Mouse (Mus musculus) lung, postnatal 14 days (tissue): ENCODE measurements around the gene Cep19.

Experiments used
- DNase-seq: peaks from one replicate; pipeline ENCODE4 v3.0.0; 2021

Cep19 gene

GRCm38 (mm10) chr16:32108170-32108569, 8.6 kb downstream of the Cep19 start:
- DNase-seq, result no peak

GRCm38 (mm10) chr16:32108578-32108977, 9.0 kb downstream of the Cep19 start:
- no peak for DNase-seq

GRCm38 (mm10) chr16:32110951-32111699, 11.5 kb downstream of the Cep19 start:
- DNase-seq, result no peak

- DNase-seq, result peak; percentile 80
Observed at GRCm38 (mm10) chr16:32113541-32114218, 14.1 kb downstream of the Cep19 start.

- no peak for DNase-seq
Observed at GRCm38 (mm10) chr16:32114406-32114805, 14.8 kb downstream of the Cep19 start.

- peak; percentile 90 for DNase-seq
Observed at GRCm38 (mm10) chr16:32114968-32115695, 15.5 kb downstream of the Cep19 start.

- no peak for DNase-seq
Observed at GRCm38 (mm10) chr16:32115781-32116180, 16.2 kb downstream of the Cep19 start.

GRCm38 (mm10) chr16:32116186-32116585, 16.6 kb downstream of the Cep19 start:
- DNase-seq, result no peak

- DNase-seq, result no peak
Observed at GRCm38 (mm10) chr16:32120454-32120853, 20.9 kb downstream of the Cep19 start.

- DNase-seq, result no peak
Observed at GRCm38 (mm10) chr16:32124020-32124419, 24.4 kb downstream of the Cep19 start.

GRCm38 (mm10) chr16:32124444-32125335, 25.1 kb downstream of the Cep19 start:
- peak; percentile 44 for DNase-seq

GRCm38 (mm10) chr16:32125364-32125763, 25.8 kb downstream of the Cep19 start:
- DNase-seq, result no peak

- DNase-seq, result no peak
Observed at GRCm38 (mm10) chr16:32127046-32127445, 27.4 kb downstream of the Cep19 start.

- DNase-seq, result no peak
Observed at GRCm38 (mm10) chr16:32129449-32130189, 30.0 kb downstream of the Cep19 start.

GRCm38 (mm10) chr16:32130190-32130826, 30.7 kb downstream of the Cep19 start:
- peak; percentile 63 for DNase-seq

GRCm38 (mm10) chr16:32133148-32133547, 33.5 kb downstream of the Cep19 start:
- no peak for DNase-seq

GRCm38 (mm10) chr16:32135842-32136357, 36.3 kb downstream of the Cep19 start:
- no peak for DNase-seq

- DNase-seq, result no peak
Observed at GRCm38 (mm10) chr16:32138954-32139353, 39.4 kb downstream of the Cep19 start.

GRCm38 (mm10) chr16:32143766-32144165, 44.2 kb downstream of the Cep19 start:
- no peak for DNase-seq

GRCm38 (mm10) chr16:32144592-32144991, 45.0 kb downstream of the Cep19 start:
- no peak for DNase-seq

- no peak for DNase-seq
Observed at GRCm38 (mm10) chr16:32147589-32148207, 48.1 kb downstream of the Cep19 start.
